Mouse (Mus musculus) kidney, adult 2 months (tissue): Measurements from ENCODE around the gene Gstm7.

Experiments
- CTCF ChIP-seq: fragments of 200-500 bp; conservative IDR thresholded peaks from 2 replicates; pipeline ENCODE4 v1.5.1; 2011; ENCODE audit warnings: low read depth, mild to moderate bottlenecking, control low read depth, low read length, moderate library complexity, mixed read lengths; ENCODE audit not compliant: insufficient read depth, insufficient read length
- POLR2A ChIP-seq: fragments of 200-500 bp; IDR thresholded peaks from one replicate; pipeline ENCODE4 v1.6.1; 2011; ENCODE audit warnings: low read depth, low read length, control low read depth

- no peak for TF ChIP-seq POLR2A
- no peak for TF ChIP-seq CTCF
These were observed 2.4 kb downstream of the Gstm7 start for GRCm38 (mm10) chr3:107929243-107929642.
